12 mouse cellular contexts compared by ENCODE assay signal in genomic region chr7:118126219-118126875, GRCm38 (mm10). TPM values are rescaled to one million over a fixed set of nuclear protein-coding genes. Genes with fewer than 3 reads are reported as not detected.
DNase-seq lines count a peak whose midpoint lies in the region; ATAC-seq and TF ChIP-seq lines count a peak whose summit lies in the region.
"Had no signal": no experiment of that assay in that cellular context is flagged by ENCODE, and none has a peak within 500 bp of the region (broad histone marks: within the 10 kb centered on the region; RNA-seq: fewer than 3 reads in every experiment).

No protein-coding gene starts in this region.

- no peak for TF ChIP-seq CTCF in lung, postnatal 0 days (IDR thresholded peaks at IDR 0.05)

- H3K4me2 ChIP-seq in heart, embryonic 15.5 days = peak overlapping the region; percentile 80; the same call in 1 of the 2 replicates
- peak overlapping the region; percentile 85 for H3K4me2 ChIP-seq in lung, embryonic 15.5 days
- no peak overlapping the region for H3K4me2 ChIP-seq in lung, postnatal 0 days (replicated peaks; ENCODE audit: low read depth, low read length)
- H3K4me2 ChIP-seq in liver, embryonic 16.5 days (ENCODE audit: low read depth, low read length) = peak overlapping the region; percentile 83

- H3K27me3 ChIP-seq in heart, embryonic 15.5 days = no peaks in the 10 kb centered on the region
- H3K27me3 ChIP-seq in lung, embryonic 15.5 days = no peaks in the 10 kb centered on the region
- no peaks in the 10 kb centered on the region for H3K27me3 ChIP-seq in lung, postnatal 0 days (replicated peaks; ENCODE audit: insufficient read depth, low read length)
- H3K27me3 ChIP-seq in embryonic facial prominence, embryonic 10.5 days (replicated peaks; ENCODE audit: low read depth, poor library complexity, severe bottlenecking) = no peaks in the 10 kb centered on the region
- no peaks in the 10 kb centered on the region for H3K27me3 ChIP-seq in liver, embryonic 16.5 days (ENCODE audit: control insufficient read depth, insufficient read depth, low read depth, low read length)

- no peak for DNase-seq in heart, adult 11 months
- DNase-seq in lung, postnatal 0 days (ENCODE audit: low spot score) = no peak
- DNase-seq in embryonic facial prominence, embryonic 10.5 days (ENCODE audit: low spot score) = no peak
- DNase-seq in left cerebral cortex, postnatal 10 days (ENCODE audit: extremely low spot score in 1 of 2, low spot score in 2 of 2) = no peak
- DNase-seq in frontal cortex, postnatal 25 days (ENCODE audit: low spot score in 2 of 2) = no peak
- DNase-seq: cerebellum, postnatal 36 days; kidney, adult 8-10 months; lung, postnatal 4 days had no signal

- no peak overlapping the region for H3K27ac ChIP-seq in heart, embryonic 15.5 days
- H3K27ac ChIP-seq in lung, embryonic 15.5 days = no peak overlapping the region
- H3K27ac ChIP-seq in lung, postnatal 0 days (ENCODE audit: low read length) = no peak overlapping the region
- no peak overlapping the region for H3K27ac ChIP-seq in embryonic facial prominence, embryonic 10.5 days (replicated peaks)
- 0 out of 2 replicates have a peak overlapping the region, but pooled peaks have one; percentile 16 for H3K27ac ChIP-seq in liver, embryonic 16.5 days (ENCODE audit: low read length)
- H3K27ac ChIP-seq: left cerebral cortex, adult 2 months had no signal

- no peaks in the 10 kb centered on the region for H3K9me3 ChIP-seq in heart, embryonic 15.5 days (replicated peaks)
- no peaks in the 10 kb centered on the region for H3K9me3 ChIP-seq in lung, embryonic 15.5 days
- no peaks in the 10 kb centered on the region for H3K9me3 ChIP-seq in lung, postnatal 0 days (ENCODE audit: low read length)
- H3K9me3 ChIP-seq in embryonic facial prominence, embryonic 10.5 days = no peaks in the 10 kb centered on the region
- no peaks in the 10 kb centered on the region for H3K9me3 ChIP-seq in liver, embryonic 16.5 days (replicated peaks; ENCODE audit: control insufficient read depth, low read length)

- WGBS in heart, embryonic 15.5 days = 73% methylated on average over 11 of the region's 11 CpGs
- 43% methylated on average over 11 of the region's 11 CpGs for WGBS in lung, embryonic 15.5 days
- WGBS in lung, postnatal 0 days = 39% methylated on average over 11 of the region's 11 CpGs
- 78% methylated on average over 11 of the region's 11 CpGs for WGBS in embryonic facial prominence, embryonic 10.5 days
- WGBS in liver, embryonic 16.5 days (ENCODE audit: insufficient replicate concordance) = 47% methylated on average over 11 of the region's 11 CpGs

- intact Hi-C loops in left cerebral cortex, postnatal 10 days (cut with DNase I) = no loop called here

- no peak for ATAC-seq in heart, embryonic 15.5 days (replicated peaks; ENCODE audit: insufficient number of reproducible peaks, insufficient read depth, low FRiP score, low read depth)
- no peak for ATAC-seq in lung, embryonic 15.5 days (ENCODE audit: borderline replicate concordance, extremely low read depth, low FRiP score, low TSS enrichment)
- no peak for ATAC-seq in lung, postnatal 0 days
- no peak for ATAC-seq in liver, embryonic 16.5 days (ENCODE audit: low read depth)

- no peak overlapping the region for H3K4me3 ChIP-seq in heart, embryonic 15.5 days
- peak overlapping the region; percentile 87; the same call in 1 of the 2 replicates for H3K4me3 ChIP-seq in lung, embryonic 15.5 days
- H3K4me3 ChIP-seq in lung, postnatal 0 days (ENCODE audit: low read depth, low read length) = no peak overlapping the region
- peak overlapping the region; percentile 74; the same call in 1 of the 2 replicates for H3K4me3 ChIP-seq in embryonic facial prominence, embryonic 10.5 days
- peak overlapping the region; percentile 92 for H3K4me3 ChIP-seq in liver, embryonic 16.5 days (ENCODE audit: low read depth, low read length)
- H3K4me3 ChIP-seq: left cerebral cortex, adult 2 months had no signal

- TF ChIP-seq EP300 in lung, postnatal 0 days (IDR thresholded peaks at IDR 0.05) = no peak

- peaks cover 35% of the 10 kb centered on the region for H3K36me3 ChIP-seq in heart, embryonic 15.5 days
- peaks cover 35% of the 10 kb centered on the region for H3K36me3 ChIP-seq in lung, embryonic 15.5 days
- H3K36me3 ChIP-seq in lung, postnatal 0 days (ENCODE audit: insufficient read depth, low read length) = 0 out of 2 replicates have a peak, but pooled peaks cover 13% of the 10 kb centered on the region
- H3K36me3 ChIP-seq in embryonic facial prominence, embryonic 10.5 days (replicated peaks) = peaks cover 53% of the 10 kb centered on the region
- peaks cover 42% of the 10 kb centered on the region for H3K36me3 ChIP-seq in liver, embryonic 16.5 days (ENCODE audit: control insufficient read depth, insufficient read depth)

- no peak overlapping the region for H3K9ac ChIP-seq in heart, embryonic 15.5 days
- H3K9ac ChIP-seq in lung, embryonic 15.5 days = no peak overlapping the region
- no peak overlapping the region for H3K9ac ChIP-seq in lung, postnatal 0 days (replicated peaks; ENCODE audit: low read depth)
- peak overlapping the region; percentile 26; the same call in 1 of the 2 replicates for H3K9ac ChIP-seq in liver, embryonic 16.5 days (ENCODE audit: low read depth, low read length)

- peaks cover 25% of the 10 kb centered on the region for H3K4me1 ChIP-seq in heart, embryonic 15.5 days (replicated peaks)
- H3K4me1 ChIP-seq in lung, embryonic 15.5 days = peaks cover 30% of the 10 kb centered on the region
- peaks cover 12% of the 10 kb centered on the region; the same call in 1 of the 2 replicates for H3K4me1 ChIP-seq in lung, postnatal 0 days (ENCODE audit: insufficient read depth, low read depth, low read length)
- peaks cover 34% of the 10 kb centered on the region for H3K4me1 ChIP-seq in embryonic facial prominence, embryonic 10.5 days
- H3K4me1 ChIP-seq in liver, embryonic 16.5 days (ENCODE audit: control insufficient read depth, low read depth, low read length) = peaks cover 29% of the 10 kb centered on the region

RNA-seq across cellular contexts. Expression of gene Arl6ip1, which starts 3.1 kb away (rescaled TPM):
- polyA plus RNA-seq in heart, embryonic 15.5 days (2015; fragmentation: Nextera tagmentation; extraction: Ambion mirVana) = 270 and 363 TPM in 2 replicates
- 500 and 550 TPM in 2 replicates for polyA plus RNA-seq in lung, embryonic 15.5 days (2015; fragmentation: Nextera tagmentation; extraction: Ambion mirVana)
- 550 and 573 TPM in 2 replicates for polyA plus RNA-seq in lung, postnatal 0 days (2015; fragmentation: Nextera tagmentation; extraction: Ambion mirVana)
- polyA plus RNA-seq in embryonic facial prominence, embryonic 10.5 days (2016; fragmentation: Nextera tagmentation; extraction: Ambion mirVana) = 439 and 453 TPM in 2 replicates
- 283 and 300 TPM in 2 replicates for polyA plus RNA-seq in liver, embryonic 16.5 days (2015; fragmentation: Nextera tagmentation; extraction: Ambion mirVana)
- total RNA-seq in left cerebral cortex, postnatal 10 days (2021) = 100 to 1,000 TPM; 215 to 223 TPM

RNA-seq across cellular contexts. Expression of gene Rps15a, which starts 10.4 kb away (rescaled TPM):
- polyA plus RNA-seq in heart, embryonic 15.5 days (2015; fragmentation: Nextera tagmentation; extraction: Ambion mirVana) = 371 and 431 TPM in 2 replicates
- 769 and 810 TPM in 2 replicates for polyA plus RNA-seq in lung, embryonic 15.5 days (2015; fragmentation: Nextera tagmentation; extraction: Ambion mirVana)
- polyA plus RNA-seq in lung, postnatal 0 days (2015; fragmentation: Nextera tagmentation; extraction: Ambion mirVana) = 556 and 600 TPM in 2 replicates
- 678 and 708 TPM in 2 replicates for polyA plus RNA-seq in embryonic facial prominence, embryonic 10.5 days (2016; fragmentation: Nextera tagmentation; extraction: Ambion mirVana)
- polyA plus RNA-seq in liver, embryonic 16.5 days (2015; fragmentation: Nextera tagmentation; extraction: Ambion mirVana) = 351 and 403 TPM in 2 replicates
- 100 to 1,000 TPM; 516 to 536 TPM for total RNA-seq in left cerebral cortex, postnatal 10 days (2021)

Comparison
In these comparisons a context has a peak if more than half of its experiments do, and no peak if none do; other contexts are left out.
1. H3K4me3 ChIP-seq: peak in lung, embryonic 15.5 days (single experiment), embryonic facial prominence, embryonic 10.5 days (single experiment) and liver, embryonic 16.5 days (single experiment); none in heart, embryonic 15.5 days (single experiment) and lung, postnatal 0 days (single experiment).